Mouse (Mus musculus) embryonic facial prominence, embryonic 10.5 days (tissue): ENCODE measurements around the gene Mkln1. TPM values are rescaled to one million over a fixed set of nuclear protein-coding genes. Genes with fewer than 3 reads are reported as not detected.

Experiments used
- DNase-seq: peaks from one replicate; pipeline ENCODE4 v3.0.0-alpha.2; 2017; ENCODE audit warnings: low spot score
- H3K27ac ChIP-seq: fragments of 300-500 bp; sonication (generic); replicated peaks from 2 replicates; pipeline ENCODE4 v1.5.1; 2016; ENCODE audit warnings: mild to moderate bottlenecking
- H3K27me3 ChIP-seq: fragments of 300-500 bp; sonication (generic); replicated peaks from 2 replicates; pipeline ENCODE4 v1.6.1; 2016; ENCODE audit warnings: low read depth, mild to moderate bottlenecking; ENCODE audit not compliant: poor library complexity, severe bottlenecking
- H3K36me3 ChIP-seq: fragments of 300-500 bp; sonication (generic); replicated peaks from 2 replicates; pipeline ENCODE4 v1.6.1; 2016; ENCODE audit warnings: mild to moderate bottlenecking, moderate library complexity
- H3K4me1 ChIP-seq: fragments of 300-500 bp; sonication (generic); 2 replicates; pipeline ENCODE4 v1.6.1; 2016
- H3K4me3 ChIP-seq: fragments of 300-500 bp; sonication (generic); 2 replicates; pipeline ENCODE4 v1.5.1; 2016; ENCODE audit warnings: mild to moderate bottlenecking, moderate library complexity
- H3K9me3 ChIP-seq: fragments of 300-500 bp; sonication (generic); 2 replicates; pipeline ENCODE4 v1.6.1; 2016; ENCODE audit warnings: mild to moderate bottlenecking
- WGBS: fragments of 180-500 bp; shearing (Covaris S2); methylation state at CpG from one replicate; pipeline ENCODE4 v1.1.7; 2016; 5-methylcytosine and 5-hydroxymethylcytosine counted together
- polyA plus RNA-seq: library from polyadenylated mRNA; unstranded; fragments of >200 nt; fragmentation: Nextera tagmentation; extraction: Ambion mirVana; gene quantifications from 2 replicates; pipeline ENCODE4 v1.2.1, GENCODE M21; 2016

The Mkln1 gene
- polyA plus RNA-seq, 1 experiment from 2014 or later, result 210 TPM

- H3K27ac ChIP-seq, result no peak overlapping the region
- H3K4me1 ChIP-seq, result 0 out of 2 replicates have a peak, but pooled peaks cover 10% of the 10 kb centered on the region
- no peaks in the 10 kb centered on the region for H3K36me3 ChIP-seq
- no peaks in the 10 kb centered on the region for H3K27me3 ChIP-seq
- DNase-seq, result no peak
- no peak overlapping the region for H3K4me3 ChIP-seq
- H3K9me3 ChIP-seq, result no peaks in the 10 kb centered on the region
These were observed 14.0 kb downstream of the Mkln1 start for GRCm38 (mm10) chr6:31412487-31412886.

- no peak for DNase-seq
- H3K27ac ChIP-seq, result no peak overlapping the region
- H3K4me1 ChIP-seq, result 0 out of 2 replicates have a peak, but pooled peaks cover 10% of the 10 kb centered on the region
- no peaks in the 10 kb centered on the region for H3K27me3 ChIP-seq
- no peaks in the 10 kb centered on the region for H3K36me3 ChIP-seq
- no peaks in the 10 kb centered on the region for H3K9me3 ChIP-seq
- no peak overlapping the region for H3K4me3 ChIP-seq
These were observed 15.0 kb downstream of the Mkln1 start for GRCm38 (mm10) chr6:31413556-31413955.

- Histone ChIP-seq H3K9me3 (no peaks in the 10 kb centered on the region), H3K27ac (no peak overlapping the region), H3K4me1 (0 out of 2 replicates have a peak, but pooled peaks cover 10% of the 10 kb centered on the region), H3K4me3 (no peak overlapping the region), H3K27me3 (no peaks in the 10 kb centered on the region), H3K36me3 (no peaks in the 10 kb centered on the region)
- no peak for DNase-seq
- 53% methylated on average over 1 of the region's 1 CpGs for WGBS
These were observed 15.8 kb downstream of the Mkln1 start for GRCm38 (mm10) chr6:31414303-31414702.

GRCm38 (mm10) chr6:31425428-31425827, 26.9 kb downstream of the Mkln1 start:
- Histone ChIP-seq H3K4me1 (no peaks in the 10 kb centered on the region), H3K4me3 (no peak overlapping the region), H3K9me3 (no peaks in the 10 kb centered on the region), H3K36me3 (peaks cover 52% of the 10 kb centered on the region), H3K27ac (no peak overlapping the region), H3K27me3 (no peaks in the 10 kb centered on the region)
- WGBS, result 91% methylated on average over 3 of the region's 3 CpGs
- no peak for DNase-seq

GRCm38 (mm10) chr6:31437264-31437663, 38.7 kb downstream of the Mkln1 start:
- no peaks in the 10 kb centered on the region for H3K27me3 ChIP-seq
- peaks cover 40% of the 10 kb centered on the region for H3K36me3 ChIP-seq
- H3K9me3 ChIP-seq, result no peaks in the 10 kb centered on the region
- 89% methylated on average over 2 of the region's 2 CpGs for WGBS
- DNase-seq, result no peak
- H3K4me1 ChIP-seq, result no peaks in the 10 kb centered on the region
- H3K27ac ChIP-seq, result no peak overlapping the region
- no peak overlapping the region for H3K4me3 ChIP-seq

- no peaks in the 10 kb centered on the region for H3K9me3 ChIP-seq
- no peaks in the 10 kb centered on the region for H3K27me3 ChIP-seq
- H3K4me3 ChIP-seq, result no peak overlapping the region
- peaks cover 30% of the 10 kb centered on the region for H3K36me3 ChIP-seq
- no peak for DNase-seq
- 88% methylated on average over 1 of the region's 1 CpGs for whole genome bisulfite sequencing
- no peaks in the 10 kb centered on the region for H3K4me1 ChIP-seq
- no peak overlapping the region for H3K27ac ChIP-seq
These were observed 46.7 kb downstream of the Mkln1 start for GRCm38 (mm10) chr6:31445258-31445657.

GRCm38 (mm10) chr6:31453735-31454134, 55.2 kb downstream of the Mkln1 start:
- H3K4me1 ChIP-seq, result no peaks in the 10 kb centered on the region
- H3K4me3 ChIP-seq, result no peak overlapping the region
- H3K36me3 ChIP-seq, result peaks cover 46% of the 10 kb centered on the region
- DNase-seq, result no peak
- no peaks in the 10 kb centered on the region for H3K27me3 ChIP-seq
- no peak overlapping the region for H3K27ac ChIP-seq
- no peaks in the 10 kb centered on the region for H3K9me3 ChIP-seq

GRCm38 (mm10) chr6:31455376-31455775, 56.8 kb downstream of the Mkln1 start:
- H3K9me3 ChIP-seq, result no peaks in the 10 kb centered on the region
- DNase-seq, result no peak
- H3K4me3 ChIP-seq, result no peak overlapping the region
- 88% methylated on average over 2 of the region's 2 CpGs for WGBS
- peaks cover 49% of the 10 kb centered on the region for H3K36me3 ChIP-seq
- no peaks in the 10 kb centered on the region for H3K27me3 ChIP-seq
- H3K27ac ChIP-seq, result no peak overlapping the region
- no peaks in the 10 kb centered on the region for H3K4me1 ChIP-seq

DNA sequence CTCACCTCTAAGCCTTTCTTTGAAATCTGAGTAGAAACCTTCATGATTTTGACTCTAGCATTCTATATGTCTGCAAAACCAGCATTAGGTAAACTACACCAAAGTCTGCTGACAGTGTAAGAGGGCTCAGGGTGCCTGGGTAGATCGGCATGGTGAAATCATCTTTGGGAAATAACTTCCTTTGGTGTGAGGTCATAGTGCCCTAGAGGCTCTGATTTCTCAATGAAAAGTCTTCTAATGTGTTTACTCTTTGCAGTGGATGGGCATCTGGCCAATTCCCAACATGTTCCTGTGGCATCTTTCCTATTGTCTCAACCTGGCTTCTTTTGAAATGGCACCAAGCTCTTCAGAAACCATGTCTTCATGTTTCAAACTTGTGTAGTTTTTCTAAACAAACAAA, 58.5 kb downstream of the Mkln1 start:
- H3K27ac ChIP-seq, result no peak overlapping the region

DNA sequence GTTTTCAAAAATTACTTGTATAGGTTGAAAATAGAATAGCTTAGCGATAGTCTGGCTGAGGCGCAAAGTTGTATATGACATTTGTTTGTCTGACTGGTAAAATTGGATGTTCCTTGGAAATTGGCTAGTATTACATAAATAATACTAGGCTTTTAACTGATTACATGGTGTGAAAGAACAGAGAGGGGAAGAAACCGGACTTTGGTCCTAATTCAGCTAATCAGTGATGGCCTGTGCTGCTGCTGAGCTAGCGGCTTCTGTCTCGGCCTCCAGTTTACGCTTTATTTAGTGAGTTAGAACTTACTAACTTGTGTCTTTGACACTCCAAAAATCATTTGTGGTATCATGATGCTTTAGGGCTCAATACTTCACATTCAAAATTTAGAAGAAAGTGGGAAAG, 70.9 kb downstream of the Mkln1 start:
- Histone ChIP-seq H3K27me3 (no peaks in the 10 kb centered on the region), H3K27ac (no peak overlapping the region), H3K4me3 (no peak overlapping the region), H3K9me3 (no peaks in the 10 kb centered on the region), H3K4me1 (no peaks in the 10 kb centered on the region), H3K36me3 (peaks cover 37% of the 10 kb centered on the region)
- 96% methylated on average over 6 of the region's 6 CpGs for WGBS
- no peak for DNase-seq

More for the DNA sequence above, 58.5 kb downstream of the Mkln1 start:
- DNase-seq, result no peak
- Histone ChIP-seq H3K4me1 (no peaks in the 10 kb centered on the region), H3K27me3 (no peaks in the 10 kb centered on the region), H3K36me3 (peaks cover 55% of the 10 kb centered on the region), H3K9me3 (no peaks in the 10 kb centered on the region), H3K4me3 (no peak overlapping the region)
- WGBS, result 86% methylated on average over 1 of the region's 1 CpGs

GRCm38 (mm10) chr6:31478221-31478620, 79.7 kb downstream of the Mkln1 start:
- DNase-seq, result no peak
- Histone ChIP-seq H3K4me1 (no peaks in the 10 kb centered on the region), H3K9me3 (no peaks in the 10 kb centered on the region), H3K36me3 (peaks cover 50% of the 10 kb centered on the region), H3K27ac (no peak overlapping the region), H3K4me3 (no peak overlapping the region), H3K27me3 (no peaks in the 10 kb centered on the region)
- WGBS, result 71% methylated on average over 4 of the region's 4 CpGs

- Histone ChIP-seq H3K27ac (no peak overlapping the region), H3K27me3 (no peaks in the 10 kb centered on the region), H3K4me1 (no peaks in the 10 kb centered on the region), H3K4me3 (no peak overlapping the region), H3K36me3 (peaks cover 36% of the 10 kb centered on the region), H3K9me3 (no peaks in the 10 kb centered on the region)
- WGBS, result 77% methylated on average over 4 of the region's 4 CpGs
- no peak for DNase-seq
These were observed 81.5 kb downstream of the Mkln1 start for GRCm38 (mm10) chr6:31480008-31480407.

DNA sequence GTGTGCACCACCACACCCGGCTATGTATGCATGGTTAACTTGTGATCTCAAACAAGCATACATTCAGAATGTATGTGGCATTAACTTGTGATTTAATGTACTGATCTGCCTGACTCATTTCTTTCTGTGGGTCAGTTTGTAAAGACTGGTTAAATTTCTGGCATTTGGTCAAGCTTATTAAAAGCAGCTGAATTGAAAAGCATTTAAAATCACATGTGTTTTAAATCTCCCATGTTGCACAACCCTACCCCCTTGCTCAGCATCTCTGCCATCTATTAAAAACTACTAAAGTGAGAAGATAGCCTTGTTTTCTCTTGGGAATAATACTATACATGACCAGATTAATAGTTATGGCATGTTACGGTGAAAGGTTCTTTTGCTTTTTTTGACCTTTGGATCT, 88.1 kb downstream of the Mkln1 start:
- peaks cover 39% of the 10 kb centered on the region for H3K36me3 ChIP-seq
- H3K4me3 ChIP-seq, result no peak overlapping the region
- WGBS, result 85% methylated on average over 2 of the region's 2 CpGs
- no peaks in the 10 kb centered on the region for H3K9me3 ChIP-seq
- no peak overlapping the region for H3K27ac ChIP-seq
- DNase-seq, result no peak
- no peaks in the 10 kb centered on the region for H3K27me3 ChIP-seq
- no peaks in the 10 kb centered on the region for H3K4me1 ChIP-seq

GRCm38 (mm10) chr6:31489950-31490349, 91.4 kb downstream of the Mkln1 start:
- no peaks in the 10 kb centered on the region for H3K27me3 ChIP-seq
- 94% methylated on average over 7 of the region's 7 CpGs for WGBS
- DNase-seq, result no peak
- H3K27ac ChIP-seq, result no peak overlapping the region
- H3K4me1 ChIP-seq, result no peaks in the 10 kb centered on the region
- H3K36me3 ChIP-seq, result peaks cover 58% of the 10 kb centered on the region
- H3K9me3 ChIP-seq, result no peaks in the 10 kb centered on the region
- H3K4me3 ChIP-seq, result no peak overlapping the region
